Mouse (Mus musculus): ENCODE results near the gene Phb. TPM values are rescaled to one million over a fixed set of nuclear protein-coding genes. Genes with fewer than 3 reads are reported as not detected.
A peak's percentile ranks its signal among the peaks of the same experiment; 100 is the strongest.

Phb gene
- polyA plus RNA-seq, 1 experiment = 62.5 TPM

DNA sequence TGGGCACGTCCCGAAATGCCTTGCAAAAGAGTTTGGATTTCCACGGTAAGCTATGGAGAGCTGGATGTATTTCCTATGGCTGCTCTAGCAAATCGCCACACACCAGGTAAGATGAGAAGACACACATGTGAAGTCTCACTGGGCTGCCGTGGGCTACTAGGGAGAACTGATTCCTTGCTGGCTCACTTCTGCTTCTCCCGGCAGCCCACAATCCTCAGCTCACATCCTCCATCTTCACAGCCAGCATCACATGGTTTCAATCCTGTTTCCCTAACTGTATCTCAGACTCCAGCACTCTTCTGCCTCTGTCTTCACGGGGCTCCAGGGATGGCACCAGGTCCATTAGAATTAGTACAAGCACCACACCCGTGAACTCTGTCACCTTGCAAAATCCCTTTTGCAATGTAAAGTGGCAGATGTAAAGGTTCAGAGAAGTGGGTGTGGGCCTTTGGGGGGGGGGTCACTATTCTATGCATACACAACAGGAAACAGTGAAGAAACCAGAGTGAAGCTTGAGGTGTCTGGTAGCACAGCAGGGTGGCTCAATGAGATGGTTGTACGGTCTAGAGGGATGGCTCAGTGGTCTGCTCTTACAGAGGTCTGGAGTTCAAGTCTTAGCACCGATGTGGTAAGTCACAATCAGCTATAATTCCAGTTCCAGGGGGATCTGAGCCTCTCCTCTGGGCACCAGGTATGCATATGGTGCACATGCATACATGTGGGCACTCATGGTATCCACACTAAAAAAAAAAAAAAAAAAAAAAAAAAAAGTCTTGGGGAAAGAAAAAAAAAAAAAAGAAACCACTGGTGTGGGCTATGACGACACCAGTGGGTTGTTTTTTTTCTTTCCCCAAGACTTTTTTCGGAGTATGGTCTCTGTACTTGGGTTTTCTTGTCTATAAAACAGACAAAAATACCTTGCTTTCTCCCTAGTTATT, 37.5 kb downstream of the Phb start:
- no peaks in the 10 kb centered on the region for H3K4me1 ChIP-seq (ENCODE audit: control insufficient read depth, insufficient read depth, low read length)
- TF ChIP-seq CTCF (IDR thresholded peaks at IDR 0.05; ENCODE audit: insufficient read depth, low read length) (no peak), POLR2A (IDR thresholded peaks at IDR 0.05; ENCODE audit: borderline replicate concordance, extremely low read depth, low read depth, low read length) (no peak)
- no peak for DNase-seq
- 83% methylated on average over 12 of the region's 12 CpGs for WGBS
- H3K4me3 ChIP-seq (replicated peaks; ENCODE audit: extremely low read depth, low read depth, low read length) = no peak overlapping the region

DNA sequence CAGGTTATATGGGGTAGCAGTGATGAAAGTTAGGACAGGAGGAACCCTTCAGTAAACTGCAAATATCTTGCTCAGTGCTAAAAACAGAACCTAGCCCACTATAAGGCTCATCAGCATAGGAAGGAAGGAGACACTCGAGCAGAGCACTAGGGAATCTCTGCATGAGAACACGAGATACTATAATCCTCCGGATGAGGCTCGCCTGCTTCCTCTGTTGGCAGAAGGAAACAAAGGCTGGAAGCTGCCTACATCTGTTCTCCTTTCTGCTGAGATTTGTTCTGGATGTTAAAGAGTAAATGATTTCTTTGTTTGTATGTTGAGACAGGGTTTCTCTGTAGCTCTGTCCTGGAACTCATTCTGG, 38.2 kb downstream of the Phb start:
- no peak for DNase-seq
- no peak overlapping the region for H3K4me3 ChIP-seq (replicated peaks; ENCODE audit: extremely low read depth, low read depth, low read length)
- WGBS = 49% methylated on average over 4 of the region's 4 CpGs
- H3K4me1 ChIP-seq (ENCODE audit: control insufficient read depth, insufficient read depth, low read length) = no peaks in the 10 kb centered on the region
- TF ChIP-seq CTCF (IDR thresholded peaks at IDR 0.05; ENCODE audit: insufficient read depth, low read length) = no peak
- no peak for TF ChIP-seq POLR2A (IDR thresholded peaks at IDR 0.05; ENCODE audit: borderline replicate concordance, extremely low read depth, low read depth, low read length)

- TF ChIP-seq POLR2A (IDR thresholded peaks at IDR 0.05; ENCODE audit: borderline replicate concordance, extremely low read depth, low read depth, low read length) = no peak
- no peak overlapping the region for H3K4me3 ChIP-seq (replicated peaks; ENCODE audit: extremely low read depth, low read depth, low read length)
- WGBS = 92% methylated on average over 6 of the region's 6 CpGs
- H3K4me1 ChIP-seq (ENCODE audit: control insufficient read depth, insufficient read depth, low read length) = peaks cover 6% of the 10 kb centered on the region; the same call in 1 of the 2 replicates
- no peak for DNase-seq
Measured at GRCm38 (mm10) chr11:95709534-95710040, 42.8 kb downstream of the Phb start.

DNA sequence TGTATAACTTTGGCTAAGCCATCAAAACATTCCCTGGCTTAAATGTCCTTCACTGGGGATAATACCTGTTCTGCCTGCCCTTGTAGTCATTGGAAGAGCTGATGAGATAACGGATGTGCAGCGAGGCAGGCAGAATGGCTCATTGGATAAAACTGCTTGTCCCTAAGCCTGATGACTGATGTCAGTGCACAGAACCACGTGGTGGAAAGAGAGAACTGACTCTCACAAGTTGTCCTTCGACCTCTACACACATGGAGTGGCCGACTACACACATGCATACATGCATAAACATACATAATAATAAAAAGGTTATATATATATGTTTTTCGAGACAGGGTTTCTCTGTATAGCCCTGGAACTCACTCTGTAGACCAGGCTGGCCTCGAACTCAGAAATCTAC, 43.7 kb downstream of the Phb start:
- WGBS = 83% methylated on average over 7 of the region's 7 CpGs
- Histone ChIP-seq H3K4me3 (replicated peaks; ENCODE audit: extremely low read depth, low read depth, low read length) (no peak overlapping the region), H3K4me1 (ENCODE audit: control insufficient read depth, insufficient read depth, low read length) (peaks cover 11% of the 10 kb centered on the region)
- no peak for DNase-seq
- TF ChIP-seq CTCF (IDR thresholded peaks at IDR 0.05; ENCODE audit: insufficient read depth, low read length) (no peak), POLR2A (IDR thresholded peaks at IDR 0.05; ENCODE audit: borderline replicate concordance, extremely low read depth, low read depth, low read length) (no peak)

DNA sequence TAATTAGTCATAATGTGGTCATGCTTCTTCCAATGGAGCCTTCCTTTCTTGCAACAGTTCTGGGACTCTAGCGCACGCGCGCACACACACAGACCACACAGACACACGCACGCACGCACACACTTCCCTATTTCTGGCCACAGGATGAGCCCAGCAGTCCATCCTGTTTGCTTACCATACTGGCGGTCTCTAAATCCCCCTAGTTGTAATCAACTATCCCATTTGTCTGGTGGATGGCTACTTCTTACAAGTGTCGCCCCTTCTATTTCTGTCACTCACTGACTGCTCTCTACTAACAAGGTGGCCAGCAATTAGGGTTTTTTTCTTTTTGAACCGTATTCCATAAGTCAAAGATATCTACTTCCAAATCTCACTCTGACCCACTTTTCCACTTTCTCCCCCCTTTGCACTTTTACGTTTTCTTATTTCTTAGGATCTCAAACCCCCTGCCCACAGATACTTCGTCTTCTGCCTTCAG, 45.4 kb downstream of the Phb start:
- TF ChIP-seq CTCF (IDR thresholded peaks at IDR 0.05; ENCODE audit: insufficient read depth, low read length) = no peak
- peak; percentile 13; the same call in 1 of the 2 replicates for TF ChIP-seq POLR2A (IDR thresholded peaks at IDR 0.05; ENCODE audit: borderline replicate concordance, extremely low read depth, low read depth, low read length)
- H3K4me3 ChIP-seq (replicated peaks; ENCODE audit: extremely low read depth, low read depth, low read length) = peak overlapping the region; percentile 94
- peaks cover 17% of the 10 kb centered on the region for H3K4me1 ChIP-seq (ENCODE audit: control insufficient read depth, insufficient read depth, low read length)
- DNase-seq = peak; percentile 20
- WGBS = 12% methylated on average over 12 of the region's 12 CpGs

DNA sequence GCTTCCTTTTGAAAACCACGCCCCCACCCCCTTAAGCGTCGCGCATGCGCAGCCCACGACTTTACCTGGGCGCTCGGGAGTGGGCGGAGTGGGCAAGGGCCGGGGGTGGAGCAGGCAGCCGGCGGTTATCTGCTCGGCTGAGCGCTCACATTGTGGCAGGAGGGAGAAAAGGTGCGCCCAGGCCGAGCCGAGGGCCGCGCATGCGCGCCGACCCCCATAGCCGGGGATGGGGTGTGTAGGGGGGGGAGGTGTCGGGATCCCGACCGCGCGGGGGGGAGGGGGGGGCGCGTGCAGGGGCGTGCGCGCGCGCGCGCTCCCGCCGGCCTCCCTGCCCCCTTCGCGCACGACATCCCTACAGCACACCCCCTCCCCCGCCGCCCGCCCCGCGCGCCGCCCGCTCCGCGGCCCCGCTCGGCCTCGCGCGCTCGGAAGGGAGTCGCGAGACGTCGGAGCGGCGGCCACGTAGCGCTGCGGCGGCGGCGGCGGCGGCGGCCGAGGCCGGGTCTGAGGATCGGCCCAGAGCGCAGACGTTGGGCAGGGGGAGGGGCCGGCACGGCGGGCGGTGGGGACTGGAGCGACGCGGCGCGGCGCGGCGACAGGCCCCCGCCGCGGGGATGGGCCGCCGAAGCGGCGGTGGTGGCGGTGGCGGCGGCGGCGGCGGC, 45.9 kb downstream of the Phb start, which contains the start of gene Zfp652:
Gene Zfp652, plus strand, starts transcription at position 111 of the 662 bp plus-strand sequence.
- no peak for TF ChIP-seq CTCF (IDR thresholded peaks at IDR 0.05; ENCODE audit: insufficient read depth, low read length)
- TF ChIP-seq POLR2A (IDR thresholded peaks at IDR 0.05; ENCODE audit: borderline replicate concordance, extremely low read depth, low read depth, low read length) = no peak; the same call in 1 of the 2 replicates
- WGBS = under 1% methylated on average over 48 of the region's 103 CpGs
- Histone ChIP-seq H3K4me1 (ENCODE audit: control insufficient read depth, insufficient read depth, low read length) (peaks cover 17% of the 10 kb centered on the region), H3K4me3 (replicated peaks; ENCODE audit: extremely low read depth, low read depth, low read length) (peak within 1 kb of the TSS; percentile 94)
- peak; percentile 88 for DNase-seq

- Histone ChIP-seq H3K4me3 (replicated peaks; ENCODE audit: extremely low read depth, low read depth, low read length) (peak overlapping the region; percentile 94), H3K4me1 (ENCODE audit: control insufficient read depth, insufficient read depth, low read length) (peaks cover 17% of the 10 kb centered on the region)
- peak; percentile 45; the same call in 1 of the 2 replicates for TF ChIP-seq POLR2A (IDR thresholded peaks at IDR 0.05; ENCODE audit: borderline replicate concordance, extremely low read depth, low read depth, low read length)
- TF ChIP-seq CTCF (IDR thresholded peaks at IDR 0.05; ENCODE audit: insufficient read depth, low read length) = no peak
- peak; percentile 68 for DNase-seq
- WGBS = under 1% methylated on average over 45 of the region's 49 CpGs
Measured at GRCm38 (mm10) chr11:95713225-95713810, 46.6 kb downstream of the Phb start.

- 2% methylated on average over 13 of the region's 13 CpGs for WGBS
- peak overlapping the region; percentile 94 for H3K4me3 ChIP-seq (replicated peaks; ENCODE audit: extremely low read depth, low read depth, low read length)
- no peak for DNase-seq
- TF ChIP-seq POLR2A (IDR thresholded peaks at IDR 0.05; ENCODE audit: borderline replicate concordance, extremely low read depth, low read depth, low read length) (no peak), CTCF (IDR thresholded peaks at IDR 0.05; ENCODE audit: insufficient read depth, low read length) (no peak)
- peaks cover 17% of the 10 kb centered on the region for H3K4me1 ChIP-seq (ENCODE audit: control insufficient read depth, insufficient read depth, low read length)
Measured at GRCm38 (mm10) chr11:95713811-95714241, 47.1 kb downstream of the Phb start.

GRCm38 (mm10) chr11:95714411-95714810, 47.7 kb downstream of the Phb start:
- 7% methylated on average over 7 of the region's 7 CpGs for WGBS
- H3K4me1 ChIP-seq (ENCODE audit: control insufficient read depth, insufficient read depth, low read length) = peaks cover 18% of the 10 kb centered on the region
- no peak for TF ChIP-seq CTCF (IDR thresholded peaks at IDR 0.05; ENCODE audit: insufficient read depth, low read length)
- no peak for TF ChIP-seq POLR2A (IDR thresholded peaks at IDR 0.05; ENCODE audit: borderline replicate concordance, extremely low read depth, low read depth, low read length)

More at GRCm38 (mm10) chr11:95714411-95714810, 47.7 kb downstream of the Phb start:
- H3K4me3 ChIP-seq (replicated peaks; ENCODE audit: extremely low read depth, low read depth, low read length) = peak overlapping the region; percentile 94
- no peak for DNase-seq

All from lung, adult 2 months (tissue).